Mouse (Mus musculus) adrenal gland, postnatal 14 days (tissue): ENCODE measurements around the gene Olfr71. TPM values are rescaled to one million over a fixed set of nuclear protein-coding genes. Genes with fewer than 3 reads are reported as not detected.

ENCODE experiments used
- DNase-seq: peaks from one replicate; pipeline ENCODE4 v3.0.0; 2021; ENCODE audit warnings: mixed read lengths
- total RNA-seq: library from RNA; stranded (reverse); gene quantifications from 2 replicates; pipeline ENCODE4 v1.2.3, GENCODE M21; 2021

Gene Olfr71
- total RNA-seq, 1 experiment from 2014 or later = not detected

- DNase-seq = peak; percentile 91
Measured at GRCm38 (mm10) chr4:43711821-43712220, 1.8 kb upstream of the Olfr71 start.

GRCm38 (mm10) chr4:43705991-43706390 is 4.1 kb downstream of the Olfr71 start:
- DNase-seq = no peak

- peak; percentile 61 for DNase-seq
Measured at GRCm38 (mm10) chr4:43703851-43704250, 6.2 kb downstream of the Olfr71 start.

- DNase-seq = no peak
Measured at GRCm38 (mm10) chr4:43703439-43703838, 6.6 kb downstream of the Olfr71 start.

GRCm38 (mm10) chr4:43700707-43701106 is 9.3 kb downstream of the Olfr71 start, which contains the start of gene Olfr70:
Gene Olfr70 (minus strand): TSS chr4:43700807.
- no peak for DNase-seq

- peak; percentile 31 for DNase-seq
Measured at GRCm38 (mm10) chr4:43696561-43696960, 13.5 kb downstream of the Olfr71 start.

GRCm38 (mm10) chr4:43695249-43695671 is 14.8 kb downstream of the Olfr71 start:
- DNase-seq = peak; percentile 74

- DNase-seq = no peak
Measured at GRCm38 (mm10) chr4:43694439-43695248, 15.4 kb downstream of the Olfr71 start.

GRCm38 (mm10) chr4:43693806-43694241 is 16.2 kb downstream of the Olfr71 start:
- DNase-seq = peak; percentile 72

- DNase-seq = no peak
Measured at GRCm38 (mm10) chr4:43691026-43691425, 19.0 kb downstream of the Olfr71 start.

- DNase-seq = no peak
Measured at GRCm38 (mm10) chr4:43690021-43690420, 20.0 kb downstream of the Olfr71 start.

GRCm38 (mm10) chr4:43679416-43680043 is 30.5 kb downstream of the Olfr71 start:
- peak; percentile 73 for DNase-seq

- DNase-seq = no peak
Measured at GRCm38 (mm10) chr4:43678541-43678940, 31.5 kb downstream of the Olfr71 start.

GRCm38 (mm10) chr4:43675608-43676007 is 34.4 kb downstream of the Olfr71 start:
- no peak for DNase-seq

- DNase-seq = no peak
Measured at GRCm38 (mm10) chr4:43674974-43675373, 35.1 kb downstream of the Olfr71 start.

GRCm38 (mm10) chr4:43673703-43674102 is 36.4 kb downstream of the Olfr71 start:
- DNase-seq = peak; percentile 56

GRCm38 (mm10) chr4:43672070-43672469 is 38.0 kb downstream of the Olfr71 start:
- DNase-seq = peak; percentile 94

GRCm38 (mm10) chr4:43669428-43669794 is 40.6 kb downstream of the Olfr71 start:
- DNase-seq = peak; percentile 86

GRCm38 (mm10) chr4:43668782-43669427 is 41.1 kb downstream of the Olfr71 start, which contains the start of the genes Tmem8b and Fam221b:
Gene Tmem8b (plus strand): TSS chr4:43668971.
Gene Fam221b (minus strand): TSS chr4:43669145.
- peak; percentile 94 for DNase-seq

- no peak for DNase-seq
Measured at GRCm38 (mm10) chr4:43666412-43666811, 43.6 kb downstream of the Olfr71 start.

GRCm38 (mm10) chr4:43657146-43657545 is 52.9 kb downstream of the Olfr71 start:
- no peak for DNase-seq

- DNase-seq = peak; percentile 96
Measured at GRCm38 (mm10) chr4:43656339-43657109, 53.5 kb downstream of the Olfr71 start, which contains the start of gene Hint2. Gene Hint2 (minus strand): TSS chr4:43656466.
